Mouse (Mus musculus) inflammation-experienced regulatory T-cells (primary cell): ENCODE results near the gene Anxa11. TPM values are rescaled to one million over a fixed set of nuclear protein-coding genes. Genes with fewer than 3 reads are reported as not detected.

Experiments
- polyA plus RNA-seq, 2 experiments: library from polyadenylated mRNA; unstranded; fragments of 100-300 nt; shearing (Covaris generic); gene quantifications; one replicate each; pipeline ENCODE4 v1.2.1; 2017

Anxa11 gene
- polyA plus RNA-seq: 10 to 100 TPM; 51.0 to 61.3 TPM

DNA sequence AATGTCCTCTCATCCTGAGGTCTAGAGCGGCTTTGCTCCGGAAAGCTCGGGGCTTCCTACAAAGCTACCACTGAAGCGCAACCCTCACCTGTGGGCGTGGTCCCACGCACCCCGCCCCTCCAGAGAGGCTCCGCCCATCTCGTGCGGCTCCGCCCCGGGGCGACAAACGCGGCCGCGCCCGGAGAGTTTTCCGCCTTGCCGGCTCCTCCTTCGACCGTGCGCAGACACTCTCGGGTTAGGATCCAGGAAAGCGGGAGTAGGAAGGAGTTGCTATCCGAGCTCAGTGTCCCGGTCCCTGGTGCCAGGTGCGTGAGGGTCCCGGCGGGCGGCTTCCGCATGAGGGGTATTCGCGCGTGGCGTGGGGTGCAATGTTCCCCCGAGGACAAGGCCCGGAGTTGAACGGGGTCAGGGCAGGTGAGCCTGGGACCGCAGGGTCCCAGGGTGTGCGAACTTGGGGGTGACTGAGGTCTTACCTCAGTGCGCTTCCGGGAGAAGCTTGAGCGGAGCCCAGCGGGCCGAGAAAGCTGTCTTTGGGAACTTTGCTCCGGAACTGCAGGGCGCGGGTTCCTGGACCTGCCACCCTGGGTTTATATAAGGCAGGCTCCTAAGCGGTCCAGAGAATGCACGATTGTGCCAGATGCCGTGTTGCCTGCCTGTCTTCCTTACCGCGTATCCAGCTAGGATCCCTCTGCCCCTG, at the start of gene Anxa11:
Anxa11 (plus strand) TSS at position 166 of the 697 bp plus-strand sequence.

GRCm38 (mm10) chr14:25903000-25903399, 61.0 kb downstream of the Anxa11 start, which contains the start of gene Plac9a:
Gene Plac9a, minus strand, starts transcription at chr14:25903100.

GRCm38 (mm10) chr14:25927562-25927881, 85.6 kb downstream of the Anxa11 start, which contains the start of gene Tmem254a:
Gene Tmem254a, minus strand, starts transcription at chr14:25927672.

Other genes with a start within 250 kb of the Anxa11 start
- gene Ppif, start 148.0 kb upstream of the Anxa11 start, polyA plus RNA-seq: 10 to 100 TPM; 45.2 to 49.7 TPM
- gene Zcchc24, start 73.1 kb upstream of the Anxa11 start, polyA plus RNA-seq: 1 to 10 TPM; 1.9 to 4.8 TPM
- under 1 TPM in 1 of 2 experiments, not detected in 1; 0.12 TPM for gene Plac9a, start 60.9 kb downstream of the Anxa11 start, polyA plus RNA-seq
- gene Tmem254a, start 85.5 kb downstream of the Anxa11 start, polyA plus RNA-seq: 1 to 10 TPM; 2.8 to 10.0 TPM
- gene Cphx1, start 96.1 kb downstream of the Anxa11 start, polyA plus RNA-seq: under 1 TPM in 1 of 2 experiments, not detected in 1; 0.69 TPM
- gene Duxbl1, start 136.4 kb downstream of the Anxa11 start, polyA plus RNA-seq: under 1 TPM; 0.07 to 0.50 TPM
- gene Gm9780, start 200.6 kb downstream of the Anxa11 start, polyA plus RNA-seq: not detected
- gene Tmem254c, start 225.2 kb downstream of the Anxa11 start, polyA plus RNA-seq: 100 to 1,000 TPM in 1 of 2 experiments, 10 to 100 TPM in 1; 85.3 to 115 TPM
- gene Cphx2, start 239.4 kb downstream of the Anxa11 start, polyA plus RNA-seq: under 1 TPM in 1 of 2 experiments, not detected in 1; 0.53 TPM
- not detected for gene Cphx3, start 240.1 kb downstream of the Anxa11 start, polyA plus RNA-seq